Mouse (Mus musculus): ENCODE results near the gene Slc19a3. TPM values are rescaled to one million over a fixed set of nuclear protein-coding genes. Genes with fewer than 3 reads are reported as not detected.
"Not testable (repeated sequence)": the region's sequence is repeated elsewhere in the genome, so short reads cannot be mapped to it uniquely, and the experiment has no call there.

Slc19a3 gene
- polyA plus RNA-seq, 1 experiment from 2014 or later = 0.52 TPM

DNA sequence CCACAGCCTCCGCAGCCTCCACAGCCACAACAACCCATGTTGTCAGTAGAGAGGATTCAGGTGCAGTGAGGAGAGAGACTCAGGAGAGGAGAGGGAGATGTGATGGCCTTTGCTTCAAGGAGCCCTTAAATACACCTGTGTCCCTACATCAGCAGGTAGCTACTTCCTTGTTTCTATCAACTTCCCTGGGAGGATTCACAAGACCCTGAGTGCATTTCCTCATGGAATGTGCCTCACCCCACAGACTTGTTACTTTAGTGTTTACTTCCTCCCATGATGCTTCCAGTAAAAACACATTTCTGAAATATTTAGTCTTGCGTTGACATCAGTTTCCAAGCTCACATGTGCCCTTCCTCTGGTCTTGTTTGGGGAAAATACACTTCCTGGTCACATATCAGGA, 4.1 kb upstream of the Slc19a3 start, which contains the start of gene Krtap28-10:
Krtap28-10 (minus strand) TSS at position 101 of the 400 bp plus-strand sequence.
- 91% methylated on average over 2 of the region's 2 CpGs for WGBS
- Histone ChIP-seq H3K4me1 (peaks cover 11% of the 10 kb centered on the region), H3K27ac (no peak within 1 kb of the TSS), H3K4me3 (no peak within 1 kb of the TSS), H3K27me3 (ENCODE audit: poor library complexity, severe bottlenecking) (peaks cover 6% of the 10 kb centered on the region; the same call in 1 of the 2 replicates), H3K36me3 (replicated peaks) (no peaks in the 10 kb centered on the region), H3K9me3 (no peaks in the 10 kb centered on the region)
- no peak for DNase-seq (ENCODE audit: extremely low spot score, low spot score)

DNA sequence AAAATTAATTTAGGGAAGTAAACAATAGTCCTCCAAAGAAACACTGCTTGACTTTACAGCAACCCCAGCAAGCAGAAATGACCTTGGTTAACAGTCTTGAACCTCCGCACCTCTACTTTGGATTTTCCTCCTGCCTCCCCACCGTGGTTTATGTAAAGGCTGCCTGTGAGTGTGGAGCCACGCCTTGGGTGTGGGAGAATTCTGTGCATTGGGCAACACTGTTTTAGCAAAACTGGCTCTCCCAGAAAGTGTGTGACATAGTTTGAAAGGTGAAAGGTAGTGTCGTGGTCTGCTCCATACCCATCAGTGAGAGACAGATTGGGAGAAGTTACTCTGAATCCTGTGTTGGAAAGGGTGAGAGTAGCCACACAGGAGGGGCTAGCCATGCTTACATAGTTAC, 832 bp upstream of the Slc19a3 start:
- H3K27me3 ChIP-seq (ENCODE audit: poor library complexity, severe bottlenecking) = peaks cover 10% of the 10 kb centered on the region; the same call in 1 of the 2 replicates
- 72% methylated on average over 4 of the region's 4 CpGs for WGBS

DNA sequence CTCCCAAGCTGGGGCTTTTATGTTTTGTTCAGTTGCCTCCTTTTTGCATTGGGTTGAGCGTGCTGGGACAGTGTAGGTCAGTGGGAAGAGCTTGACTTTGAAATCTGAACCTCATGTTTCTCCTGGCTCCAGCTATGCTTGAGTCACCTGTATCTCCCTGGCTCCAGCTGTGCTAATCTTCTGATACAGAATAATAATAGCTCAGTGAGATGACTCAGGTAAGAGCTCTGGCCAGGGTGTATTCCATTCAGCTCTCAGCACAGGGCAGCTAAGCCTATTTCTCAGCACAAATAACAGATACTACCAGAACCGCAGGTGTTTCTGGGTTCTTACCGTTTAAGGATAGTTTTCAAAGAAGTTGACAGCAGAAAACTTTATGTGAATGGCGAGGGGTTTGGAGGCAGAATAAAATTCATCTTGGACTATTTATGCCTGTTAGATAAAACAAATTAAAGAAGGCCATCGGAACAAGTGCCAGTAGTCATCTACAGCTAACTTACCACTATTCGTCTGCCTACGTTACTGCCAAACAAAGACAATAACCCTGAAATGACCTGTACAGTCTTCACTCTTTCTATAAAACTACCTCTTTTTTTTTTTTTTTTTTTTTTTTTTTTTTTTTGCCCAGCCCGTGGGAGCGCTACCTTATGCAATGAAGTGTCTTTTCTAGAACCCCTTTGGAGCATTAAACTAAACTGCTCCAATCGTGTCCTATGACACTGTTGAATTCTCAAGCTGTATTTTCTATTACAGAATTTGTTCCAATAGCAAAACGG, 1.2 kb downstream of the Slc19a3 start:
- no peaks in the 10 kb centered on the region for H3K36me3 ChIP-seq (replicated peaks)
- H3K4me1 ChIP-seq = peaks cover 16% of the 10 kb centered on the region
- no peak for DNase-seq (ENCODE audit: extremely low spot score, low spot score)
- H3K9me3 ChIP-seq = no peaks in the 10 kb centered on the region
- no peak overlapping the region for H3K4me3 ChIP-seq
- peaks cover 10% of the 10 kb centered on the region; the same call in 1 of the 2 replicates for H3K27me3 ChIP-seq (ENCODE audit: poor library complexity, severe bottlenecking)
- WGBS = 59% methylated on average over 11 of the region's 11 CpGs
- H3K27ac ChIP-seq = no peak overlapping the region

More for the DNA sequence above, 832 bp upstream of the Slc19a3 start:
- H3K36me3 ChIP-seq (replicated peaks) = no peaks in the 10 kb centered on the region
- H3K9me3 ChIP-seq = no peaks in the 10 kb centered on the region
- no peak overlapping the region for H3K4me3 ChIP-seq
- DNase-seq (ENCODE audit: extremely low spot score, low spot score) = no peak
- no peak overlapping the region for H3K27ac ChIP-seq
- H3K4me1 ChIP-seq = peaks cover 16% of the 10 kb centered on the region

DNA sequence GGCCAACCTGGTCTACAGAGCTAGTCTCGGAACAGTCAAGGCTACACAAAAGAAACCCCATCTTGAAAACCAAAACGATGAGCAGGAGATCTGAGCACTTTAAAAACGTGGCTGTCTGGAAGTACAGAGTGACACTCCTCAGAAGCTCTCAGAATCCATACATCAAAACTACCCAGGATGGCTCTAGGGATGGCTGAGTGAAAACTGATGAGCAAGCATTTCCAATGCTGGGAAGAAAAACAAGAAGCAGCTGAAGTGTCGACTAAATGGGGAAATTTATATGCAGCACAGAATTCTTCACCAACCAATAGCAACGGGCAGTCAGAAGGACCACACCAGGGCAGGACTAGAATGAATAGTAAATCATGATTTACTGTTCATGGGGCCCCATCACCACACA, 3.7 kb downstream of the Slc19a3 start:
- peaks cover 16% of the 10 kb centered on the region for H3K4me1 ChIP-seq
- H3K27me3 ChIP-seq (ENCODE audit: poor library complexity, severe bottlenecking) = peaks cover 10% of the 10 kb centered on the region; the same call in 1 of the 2 replicates
- no peak overlapping the region for H3K4me3 ChIP-seq
- no peaks in the 10 kb centered on the region for H3K9me3 ChIP-seq
- 81% methylated on average over 5 of the region's 5 CpGs for WGBS
- no peak for DNase-seq (ENCODE audit: extremely low spot score, low spot score)
- H3K27ac ChIP-seq = no peak overlapping the region
- H3K36me3 ChIP-seq (replicated peaks) = no peaks in the 10 kb centered on the region

DNA sequence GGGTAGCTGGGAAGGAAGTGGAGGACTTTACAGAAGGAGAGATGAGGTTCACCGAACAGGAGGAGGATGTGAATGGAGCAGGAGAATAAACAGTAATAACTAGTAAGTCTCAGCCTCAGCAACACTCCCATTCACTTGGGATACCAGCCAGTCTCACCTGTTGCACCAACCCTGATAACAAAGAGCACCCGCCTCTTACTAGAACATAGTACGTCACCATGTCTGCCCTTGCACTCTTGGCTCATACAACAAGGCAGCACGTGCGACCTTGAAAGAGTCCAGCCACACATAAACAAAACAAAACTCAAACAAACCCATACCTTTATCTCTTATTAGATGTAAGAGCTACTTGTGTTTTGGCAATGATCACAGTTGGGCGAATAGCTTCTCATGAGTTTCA, 5.7 kb downstream of the Slc19a3 start:
- DNase-seq (ENCODE audit: extremely low spot score, low spot score) = no peak
- Histone ChIP-seq H3K4me1 (peaks cover 5% of the 10 kb centered on the region; the same call in 1 of the 2 replicates), H3K4me3 (no peak overlapping the region), H3K27ac (no peak overlapping the region), H3K27me3 (ENCODE audit: poor library complexity, severe bottlenecking) (0 out of 2 replicates have a peak, but pooled peaks cover 3% of the 10 kb centered on the region), H3K9me3 (no peaks in the 10 kb centered on the region), H3K36me3 (replicated peaks) (no peaks in the 10 kb centered on the region)
- WGBS = 94% methylated on average over 6 of the region's 6 CpGs

DNA sequence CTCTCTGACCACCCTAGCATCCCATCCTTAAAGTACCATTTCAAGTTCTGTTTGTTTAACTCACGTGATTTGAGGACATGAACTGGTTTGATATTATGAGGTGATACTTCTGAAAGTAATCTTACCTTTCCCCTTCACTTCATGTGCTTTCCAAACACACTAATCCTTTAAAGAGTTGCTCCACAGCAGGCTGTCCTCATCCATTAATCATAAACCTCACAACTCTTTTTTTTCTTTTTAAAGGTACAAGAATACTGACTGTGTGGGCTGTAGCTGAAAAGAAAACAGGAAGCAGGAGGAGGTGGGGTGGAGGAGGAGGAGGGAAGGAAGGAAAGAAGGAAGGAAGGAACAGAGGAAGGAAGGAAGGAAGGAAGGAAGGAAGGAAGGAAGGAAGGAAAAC, 6.3 kb downstream of the Slc19a3 start:
- H3K4me1 ChIP-seq = peaks cover 5% of the 10 kb centered on the region; the same call in 1 of the 2 replicates
- no peak overlapping the region for H3K27ac ChIP-seq
- WGBS = 71% methylated on average over 1 of the region's 1 CpGs
- 0 out of 2 replicates have a peak, but pooled peaks cover 3% of the 10 kb centered on the region for H3K27me3 ChIP-seq (ENCODE audit: poor library complexity, severe bottlenecking)
- no peak overlapping the region for H3K4me3 ChIP-seq
- no peaks in the 10 kb centered on the region for H3K36me3 ChIP-seq (replicated peaks)
- no peaks in the 10 kb centered on the region for H3K9me3 ChIP-seq
- no peak for DNase-seq (ENCODE audit: extremely low spot score, low spot score)

DNA sequence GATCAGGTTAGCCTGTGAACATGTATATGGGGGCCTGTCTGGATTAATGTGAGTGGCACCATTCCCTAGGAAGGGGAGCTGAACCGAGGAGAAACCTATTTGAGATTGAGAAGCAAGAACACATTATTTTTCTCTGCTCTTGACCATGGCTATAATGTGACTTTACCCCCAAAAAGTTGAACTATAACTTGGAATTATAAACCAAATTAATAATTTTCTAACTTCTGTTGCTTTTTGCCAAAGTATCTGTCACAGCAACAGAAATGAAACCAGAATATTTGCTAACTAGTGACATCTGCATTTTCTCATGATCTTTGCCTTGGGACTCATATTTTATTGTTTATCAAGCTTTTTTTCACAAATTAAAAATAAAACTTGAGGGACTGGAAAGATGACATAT, 21.7 kb downstream of the Slc19a3 start:
- Histone ChIP-seq H3K4me3 (no peak overlapping the region), H3K9me3 (no peaks in the 10 kb centered on the region), H3K4me1 (no peaks in the 10 kb centered on the region), H3K27me3 (ENCODE audit: poor library complexity, severe bottlenecking) (no peaks in the 10 kb centered on the region), H3K36me3 (replicated peaks) (no peaks in the 10 kb centered on the region), H3K27ac (no peak overlapping the region)
- no peak for DNase-seq (ENCODE audit: extremely low spot score, low spot score)
- 78% methylated on average over 1 of the region's 1 CpGs for WGBS

DNA sequence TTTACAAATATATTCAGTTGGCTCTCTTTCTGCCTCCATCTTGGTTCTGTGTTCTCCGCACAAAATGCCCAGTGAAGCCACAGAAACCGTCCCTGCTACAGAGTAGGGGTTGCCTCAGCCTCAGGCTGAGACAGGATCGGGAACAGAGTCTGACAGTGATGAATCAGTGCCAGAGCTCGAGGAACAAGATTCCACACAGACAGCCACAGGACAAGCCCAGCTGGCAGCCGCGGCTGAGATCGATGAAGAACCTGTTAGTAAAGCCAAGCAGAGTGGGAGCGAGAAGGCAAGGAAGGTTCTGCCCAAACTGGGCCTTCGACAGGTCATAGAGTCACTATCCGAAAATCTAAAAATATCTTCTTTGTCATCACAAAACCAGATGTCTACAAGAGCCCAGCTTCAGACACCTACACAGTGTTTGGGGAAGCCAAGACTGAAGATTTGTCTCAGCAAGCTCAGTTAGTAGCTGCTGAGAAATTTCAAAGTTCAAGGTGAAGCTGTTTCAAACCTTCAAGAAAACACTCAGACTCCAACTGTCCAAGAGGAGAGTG, 22.8 kb downstream of the Slc19a3 start:
- 89% methylated on average over 10 of the region's 10 CpGs for WGBS
- DNase-seq (ENCODE audit: extremely low spot score, low spot score) = no peak
- no peaks in the 10 kb centered on the region for H3K36me3 ChIP-seq (replicated peaks)

DNA sequence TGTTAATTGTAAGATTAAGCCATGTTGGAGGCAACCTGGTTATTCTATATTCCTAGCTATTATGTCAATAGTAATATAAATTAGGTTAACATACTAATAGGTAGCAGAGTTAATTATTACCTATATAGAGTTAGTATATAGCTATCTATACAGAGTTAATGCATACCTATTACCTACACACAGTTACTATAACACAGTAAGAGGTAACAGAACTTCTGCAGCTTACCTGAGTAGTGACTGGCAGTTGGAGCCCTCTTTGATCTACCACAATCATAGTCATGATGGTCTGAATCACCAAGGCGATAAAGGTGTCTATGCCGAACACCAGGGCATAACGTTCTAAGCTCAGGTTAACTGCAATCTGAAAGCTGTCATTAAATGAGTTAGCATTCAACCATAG, 23.8 kb downstream of the Slc19a3 start:
- Histone ChIP-seq H3K4me3 (no peak overlapping the region), H3K9me3 (no peaks in the 10 kb centered on the region), H3K27ac (no peak overlapping the region), H3K36me3 (replicated peaks) (no peaks in the 10 kb centered on the region), H3K4me1 (no peaks in the 10 kb centered on the region), H3K27me3 (ENCODE audit: poor library complexity, severe bottlenecking) (no peaks in the 10 kb centered on the region)
- DNase-seq (ENCODE audit: extremely low spot score, low spot score) = no peak
- WGBS = 91% methylated on average over 3 of the region's 3 CpGs

More for the DNA sequence above, 22.8 kb downstream of the Slc19a3 start:
- Histone ChIP-seq H3K27ac (no peak overlapping the region), H3K9me3 (no peaks in the 10 kb centered on the region), H3K27me3 (ENCODE audit: poor library complexity, severe bottlenecking) (no peaks in the 10 kb centered on the region), H3K4me1 (no peaks in the 10 kb centered on the region), H3K4me3 (no peak overlapping the region)

DNA sequence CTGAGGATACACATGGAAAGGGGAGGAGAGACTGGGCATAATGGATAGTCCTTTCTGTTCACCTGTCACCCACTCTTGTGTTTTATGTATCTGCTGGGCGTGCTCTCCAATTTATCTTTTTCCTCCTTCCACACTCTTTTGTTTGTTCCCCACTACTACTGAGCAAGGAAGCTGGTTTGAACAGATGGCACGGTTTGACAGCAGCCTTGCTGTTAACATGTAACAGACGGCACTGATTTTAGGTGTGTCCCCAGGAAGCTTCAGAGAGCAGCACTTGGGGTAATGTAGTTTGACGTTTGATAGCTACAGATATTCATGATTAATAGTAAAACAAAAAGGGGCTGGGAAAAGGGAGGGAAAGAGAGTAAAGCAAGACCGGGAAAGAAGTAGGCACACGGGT, 30.8 kb downstream of the Slc19a3 start:
- WGBS = 85% methylated on average over 6 of the region's 6 CpGs
- DNase-seq (ENCODE audit: extremely low spot score, low spot score) = no peak
- no peaks in the 10 kb centered on the region for H3K27me3 ChIP-seq (ENCODE audit: poor library complexity, severe bottlenecking)

DNA sequence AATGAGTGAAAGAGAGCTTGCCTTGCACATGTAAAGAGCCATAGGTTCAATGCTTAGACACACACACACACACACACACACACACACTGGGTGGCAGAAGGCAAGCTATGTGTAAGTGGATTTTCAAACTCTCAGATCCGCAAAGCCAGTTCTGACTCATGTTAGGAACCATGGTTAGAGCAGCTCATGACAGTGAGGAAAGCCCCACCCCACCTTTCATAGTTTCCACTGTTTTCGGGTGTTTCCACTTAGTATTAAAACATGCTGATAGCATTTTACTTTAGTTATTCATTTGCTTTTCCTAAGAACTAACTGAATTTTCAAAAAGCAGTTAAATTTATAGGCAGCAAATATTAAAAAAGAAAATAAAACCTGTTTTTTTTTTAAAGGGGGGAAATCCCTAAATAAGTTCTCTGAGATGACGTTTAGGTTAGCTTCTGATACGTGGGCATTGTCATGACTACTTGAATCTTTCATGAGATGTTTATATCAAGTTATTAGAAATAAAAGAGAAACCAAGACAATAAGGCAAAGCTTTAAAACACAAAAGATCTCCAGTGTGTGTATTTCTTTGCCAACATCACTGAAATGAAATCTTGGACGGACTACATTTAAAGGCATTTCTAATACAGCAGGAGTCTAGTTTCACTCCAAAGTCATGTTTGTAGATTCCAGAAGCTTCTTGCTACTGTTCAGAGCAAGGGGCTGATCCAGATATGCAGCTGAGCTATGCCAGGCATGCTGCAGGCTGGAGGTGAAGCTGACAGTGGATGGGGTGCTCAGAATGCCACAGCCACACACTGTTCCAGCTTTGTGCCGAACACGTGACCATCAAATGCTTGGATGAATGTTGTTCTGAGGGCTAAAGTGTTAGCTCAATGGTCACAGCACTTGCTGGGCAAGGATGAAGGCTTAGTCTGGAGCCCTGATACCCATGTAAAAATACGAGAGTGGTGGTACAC, 31.7 kb downstream of the Slc19a3 start:
- no peak for DNase-seq (ENCODE audit: extremely low spot score, low spot score)
- no peak overlapping the region for H3K4me3 ChIP-seq
- H3K27ac ChIP-seq = no peak overlapping the region
- 85% methylated on average over 8 of the region's 8 CpGs for WGBS
- H3K4me1 ChIP-seq = no peaks in the 10 kb centered on the region
- H3K27me3 ChIP-seq (ENCODE audit: poor library complexity, severe bottlenecking) = no peaks in the 10 kb centered on the region
- no peaks in the 10 kb centered on the region for H3K36me3 ChIP-seq (replicated peaks)
- H3K9me3 ChIP-seq = no peaks in the 10 kb centered on the region

More for the DNA sequence above, 30.8 kb downstream of the Slc19a3 start:
- Histone ChIP-seq H3K4me3 (no peak overlapping the region), H3K4me1 (no peaks in the 10 kb centered on the region), H3K9me3 (no peaks in the 10 kb centered on the region), H3K36me3 (replicated peaks) (no peaks in the 10 kb centered on the region), H3K27ac (no peak overlapping the region)

DNA sequence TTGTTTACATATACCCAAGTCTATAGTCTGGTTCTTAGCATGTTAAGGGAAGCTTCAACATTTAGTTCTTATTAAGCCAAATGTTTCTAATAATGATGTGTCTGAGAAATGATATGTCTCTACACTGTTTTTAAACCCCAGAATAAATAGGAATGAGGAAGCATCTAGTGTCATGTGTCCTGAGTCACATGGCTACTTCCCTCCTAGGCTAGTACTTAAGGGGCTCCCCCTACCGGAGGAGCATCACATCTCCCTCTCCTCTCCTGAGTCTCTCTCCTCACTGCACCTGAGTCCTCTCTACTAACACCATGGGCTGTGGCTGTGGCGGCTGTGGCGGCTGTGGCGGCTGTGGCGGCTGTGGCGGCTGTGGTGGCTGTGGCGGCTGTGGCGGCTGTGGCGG, 37.9 kb downstream of the Slc19a3 start, which contains the start of gene Gm47959:
Gm47959 (plus strand) TSS at position 243 of the 400 bp plus-strand sequence.
- H3K9me3 ChIP-seq; DNase-seq (ENCODE audit: extremely low spot score, low spot score); H3K27me3 ChIP-seq (ENCODE audit: poor library complexity, severe bottlenecking); H3K36me3 ChIP-seq (replicated peaks); H3K4me3 ChIP-seq; H3K4me1 ChIP-seq; H3K27ac ChIP-seq: not testable (repeated sequence)
- WGBS = 96% methylated on average over 9 of the region's 9 CpGs

Data from forebrain, embryonic 10.5 days (tissue).